Mouse (Mus musculus) stomach, embryonic 15.5 days (tissue): ENCODE measurements around the gene Slc16a12. TPM values are rescaled to one million over a fixed set of nuclear protein-coding genes. Genes with fewer than 3 reads are reported as not detected.

Experiments
- ATAC-seq: fragments of 200-750 bp; cut with Nextera tagmentation; 2 replicates; pipeline ENCODE4 v1.8.0; 2017; ENCODE audit warnings: low read depth, moderate number of reproducible peaks, moderate TSS enrichment; ENCODE audit not compliant: insufficient read depth, low FRiP score
- H3K27ac ChIP-seq: fragments of 300-500 bp; sonication (generic); 2 replicates; pipeline ENCODE4 v1.5.1; 2015; ENCODE audit warnings: mild to moderate bottlenecking, inconsistent platforms
- H3K27me3 ChIP-seq: fragments of 300-500 bp; sonication (generic); replicated peaks from 2 replicates; pipeline ENCODE4 v1.6.1; 2015; ENCODE audit warnings: inconsistent platforms
- H3K36me3 ChIP-seq: fragments of 300-500 bp; sonication (generic); 2 replicates; pipeline ENCODE4 v1.6.1; 2015; ENCODE audit warnings: inconsistent platforms
- H3K4me1 ChIP-seq: fragments of 300-500 bp; sonication (generic); 2 replicates; pipeline ENCODE4 v1.6.1; 2015; ENCODE audit warnings: inconsistent platforms
- H3K4me2 ChIP-seq: fragments of 300-500 bp; sonication (generic); 2 replicates; pipeline ENCODE4 v1.6.1; 2015; ENCODE audit warnings: mild to moderate bottlenecking, inconsistent platforms
- H3K4me3 ChIP-seq: fragments of 300-500 bp; sonication (generic); replicated peaks from 2 replicates; pipeline ENCODE4 v1.5.1; 2015; ENCODE audit warnings: inconsistent platforms
- H3K9ac ChIP-seq: fragments of 300-500 bp; sonication (generic); 2 replicates; pipeline ENCODE4 v1.6.1; 2015; ENCODE audit warnings: inconsistent platforms
- H3K9me3 ChIP-seq: fragments of 300-500 bp; sonication (generic); 2 replicates; pipeline ENCODE4 v1.6.1; 2016; ENCODE audit warnings: inconsistent platforms
- WGBS: fragments of 180-500 bp; shearing (Covaris S2); methylation state at CpG from one replicate; pipeline ENCODE4 v1.1.7; 2015; 5-methylcytosine and 5-hydroxymethylcytosine counted together
- polyA plus RNA-seq: library from polyadenylated mRNA; unstranded; fragments of >200 nt; fragmentation: Nextera tagmentation; extraction: Ambion mirVana; gene quantifications from 2 replicates; pipeline ENCODE4 v1.2.1, GENCODE M21; 2015

Slc16a12 gene
- polyA plus RNA-seq, 1 experiment from 2014 or later: 5.5 TPM

DNA sequence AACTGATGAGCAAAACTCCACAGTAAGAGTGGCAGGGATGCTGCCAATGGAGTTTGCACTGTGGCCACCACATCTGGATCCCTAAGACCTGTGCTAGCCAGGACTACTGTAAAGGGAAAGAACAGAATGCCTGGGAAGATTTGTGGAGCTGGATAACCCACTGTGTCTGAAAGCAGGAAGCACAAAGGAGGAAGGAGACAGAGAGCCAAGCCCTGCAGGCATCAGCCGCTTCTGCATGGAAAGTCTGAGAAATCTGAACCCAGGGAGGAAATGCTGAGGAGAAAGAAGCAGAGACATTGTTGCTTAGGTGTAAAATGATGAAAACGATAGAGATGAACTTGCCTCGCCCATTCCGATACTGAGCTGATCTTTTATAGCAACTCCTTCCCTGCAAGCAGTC, 22.5 kb downstream of the Slc16a12 start:
- Histone ChIP-seq H3K27me3 (no peaks in the 10 kb centered on the region), H3K27ac (no peak overlapping the region), H3K4me3 (no peak overlapping the region), H3K4me1 (no peaks in the 10 kb centered on the region), H3K4me2 (no peak overlapping the region), H3K9ac (no peak overlapping the region), H3K9me3 (no peaks in the 10 kb centered on the region), H3K36me3 (no peaks in the 10 kb centered on the region)
- no peak for ATAC-seq
- 86% methylated on average over 4 of the region's 4 CpGs for WGBS

DNA sequence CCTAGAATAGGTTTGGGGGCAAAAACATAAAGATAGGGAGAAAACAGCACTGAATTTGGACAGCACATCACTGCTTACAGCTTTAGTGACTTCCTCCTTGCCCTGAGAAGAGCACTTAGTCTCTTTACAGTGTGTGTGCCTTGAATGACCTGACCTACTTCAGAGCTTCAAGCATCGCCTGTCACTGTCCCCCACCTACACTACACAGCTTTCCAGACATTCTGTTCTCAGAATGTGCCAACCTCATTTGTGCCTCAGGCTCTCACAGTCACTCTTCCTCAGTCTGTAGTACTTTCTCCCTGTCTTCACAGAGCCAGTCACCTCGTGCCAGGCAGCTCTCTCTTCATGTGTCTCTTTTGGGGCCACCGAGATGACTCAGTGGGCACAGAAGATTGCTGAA, 24.5 kb downstream of the Slc16a12 start:
- H3K4me3 ChIP-seq: no peak overlapping the region
- no peaks in the 10 kb centered on the region for H3K9me3 ChIP-seq
- no peak for ATAC-seq
- H3K4me1 ChIP-seq: no peaks in the 10 kb centered on the region
- no peaks in the 10 kb centered on the region for H3K27me3 ChIP-seq
- H3K9ac ChIP-seq: no peak overlapping the region
- no peak overlapping the region for H3K27ac ChIP-seq
- H3K4me2 ChIP-seq: no peak overlapping the region
- WGBS: 78% methylated on average over 3 of the region's 3 CpGs
- H3K36me3 ChIP-seq: no peaks in the 10 kb centered on the region

DNA sequence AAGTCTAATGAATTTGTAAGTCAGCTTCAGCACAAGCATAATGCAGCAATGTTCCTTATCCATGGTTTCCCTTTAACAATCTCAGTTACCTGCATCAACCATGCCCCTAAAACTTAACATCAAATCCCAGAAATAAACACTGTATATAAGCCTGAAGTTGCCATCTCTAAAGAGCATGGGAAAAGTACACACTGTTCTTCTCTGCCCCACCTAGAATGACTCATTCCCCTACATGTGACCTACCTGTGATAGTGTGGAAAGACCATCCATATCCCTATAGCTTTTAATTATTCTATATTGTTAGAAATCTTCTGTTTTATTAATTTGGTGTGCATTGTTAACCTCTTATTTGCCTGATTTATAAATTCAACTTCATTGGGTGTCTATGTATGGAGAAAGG, 27.0 kb downstream of the Slc16a12 start:
- Histone ChIP-seq H3K36me3 (no peaks in the 10 kb centered on the region), H3K27ac (no peak overlapping the region), H3K27me3 (no peaks in the 10 kb centered on the region), H3K9ac (no peak overlapping the region), H3K4me1 (no peaks in the 10 kb centered on the region), H3K9me3 (no peaks in the 10 kb centered on the region), H3K4me3 (no peak overlapping the region), H3K4me2 (no peak overlapping the region)
- no peak for ATAC-seq

DNA sequence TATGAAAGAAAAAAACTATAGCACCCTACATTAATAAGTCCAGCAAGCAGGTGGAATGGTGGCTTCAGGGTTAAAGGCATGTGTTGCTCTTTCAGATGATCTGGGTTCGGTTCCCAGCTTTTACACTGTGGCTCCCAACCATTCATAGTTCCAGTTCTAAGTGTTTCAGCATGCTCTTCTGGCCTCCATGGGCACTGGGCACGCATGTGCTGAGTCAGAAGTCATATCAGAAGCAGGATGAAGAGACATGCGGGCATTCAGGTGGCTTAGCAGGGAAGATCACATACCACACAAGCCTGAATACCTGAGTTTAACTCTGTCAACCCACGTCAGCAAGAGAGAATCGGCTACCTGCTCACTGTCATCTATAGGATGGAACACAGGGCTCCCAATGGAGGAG, 28.1 kb downstream of the Slc16a12 start:
- Histone ChIP-seq H3K9ac (no peak overlapping the region), H3K4me2 (no peak overlapping the region), H3K4me1 (no peaks in the 10 kb centered on the region; the same call in 1 of the 2 replicates), H3K27ac (no peak overlapping the region), H3K4me3 (no peak overlapping the region), H3K27me3 (no peaks in the 10 kb centered on the region), H3K36me3 (no peaks in the 10 kb centered on the region), H3K9me3 (no peaks in the 10 kb centered on the region)
- no peak for ATAC-seq
- WGBS: 84% methylated on average over 5 of the region's 5 CpGs

DNA sequence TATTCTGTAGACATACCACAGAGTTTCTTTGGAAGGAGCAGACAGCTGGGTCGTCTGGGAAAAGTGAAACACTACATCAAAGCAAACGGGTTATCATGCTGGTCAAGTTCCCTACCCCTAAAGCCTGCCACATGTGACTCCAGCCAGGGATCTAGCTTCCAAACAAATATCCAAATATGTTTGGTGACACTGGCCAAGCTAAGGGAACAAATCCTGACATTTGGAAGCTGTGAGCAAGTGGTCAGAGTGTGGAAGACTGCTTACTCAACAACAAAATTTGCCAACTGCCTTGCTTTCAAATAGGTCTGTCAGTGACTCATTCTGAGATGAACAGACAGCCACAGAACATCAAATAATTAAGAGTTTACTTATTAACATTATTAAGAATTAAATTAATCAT, 28.6 kb downstream of the Slc16a12 start:
- WGBS: 43% methylated on average over 2 of the region's 2 CpGs
- Histone ChIP-seq H3K4me2 (no peak overlapping the region), H3K9me3 (no peaks in the 10 kb centered on the region), H3K27me3 (no peaks in the 10 kb centered on the region), H3K9ac (no peak overlapping the region), H3K36me3 (no peaks in the 10 kb centered on the region), H3K4me1 (no peaks in the 10 kb centered on the region; the same call in 1 of the 2 replicates), H3K4me3 (no peak overlapping the region), H3K27ac (no peak overlapping the region)
- no peak for ATAC-seq

DNA sequence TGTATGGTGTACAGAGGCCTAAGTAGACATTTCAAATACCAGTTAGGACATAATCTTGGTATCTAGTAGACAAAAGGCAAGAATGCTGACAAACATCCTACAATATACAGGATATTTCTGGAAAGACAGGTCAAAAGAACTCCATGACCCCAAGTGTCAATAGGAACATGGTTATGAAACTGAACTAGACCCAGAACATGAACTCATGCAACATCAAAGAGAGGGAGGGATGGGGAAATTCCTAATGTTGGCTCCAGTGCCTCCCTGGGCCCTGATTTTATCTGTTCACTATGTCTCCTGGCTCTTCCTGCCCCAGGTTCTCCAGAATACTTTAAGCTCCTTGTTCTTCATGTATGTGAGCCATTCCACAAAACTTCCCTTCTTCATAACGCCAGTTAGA, 31.2 kb downstream of the Slc16a12 start:
- WGBS: 52% methylated on average over 1 of the region's 1 CpGs
- Histone ChIP-seq H3K27ac (no peak overlapping the region), H3K9me3 (no peaks in the 10 kb centered on the region), H3K9ac (no peak overlapping the region), H3K4me1 (no peaks in the 10 kb centered on the region; the same call in 1 of the 2 replicates), H3K36me3 (no peaks in the 10 kb centered on the region), H3K4me3 (no peak overlapping the region), H3K27me3 (no peaks in the 10 kb centered on the region), H3K4me2 (no peak overlapping the region)
- ATAC-seq: no peak

DNA sequence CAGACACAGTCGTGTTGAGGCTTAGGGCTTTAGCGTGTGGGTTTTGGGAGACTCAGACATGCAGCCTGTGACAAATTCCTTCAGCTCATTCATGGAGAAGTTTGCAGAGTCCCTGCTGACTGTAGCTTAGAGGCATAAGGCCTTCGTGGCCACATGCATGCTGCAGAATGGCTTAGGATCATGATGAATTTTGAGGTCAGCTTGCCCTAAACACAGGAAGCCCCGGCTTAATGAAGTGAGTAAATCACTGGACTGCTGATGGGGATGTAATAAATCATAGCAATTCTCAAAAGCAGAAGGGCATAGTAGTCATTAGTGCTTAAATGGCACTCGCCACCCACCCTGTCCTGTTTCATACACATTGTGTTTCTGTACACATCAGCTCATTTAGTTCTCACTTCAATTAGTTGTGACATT, 32.8 kb downstream of the Slc16a12 start:
- no peak overlapping the region for H3K4me2 ChIP-seq
- no peak overlapping the region for H3K4me3 ChIP-seq
- no peaks in the 10 kb centered on the region; the same call in 1 of the 2 replicates for H3K4me1 ChIP-seq
- H3K9ac ChIP-seq: no peak overlapping the region
- 31% methylated on average over 5 of the region's 5 CpGs for WGBS
- no peaks in the 10 kb centered on the region for H3K27me3 ChIP-seq
- H3K9me3 ChIP-seq: no peaks in the 10 kb centered on the region
- no peak overlapping the region for H3K27ac ChIP-seq
- ATAC-seq: no peak
- no peaks in the 10 kb centered on the region for H3K36me3 ChIP-seq

DNA sequence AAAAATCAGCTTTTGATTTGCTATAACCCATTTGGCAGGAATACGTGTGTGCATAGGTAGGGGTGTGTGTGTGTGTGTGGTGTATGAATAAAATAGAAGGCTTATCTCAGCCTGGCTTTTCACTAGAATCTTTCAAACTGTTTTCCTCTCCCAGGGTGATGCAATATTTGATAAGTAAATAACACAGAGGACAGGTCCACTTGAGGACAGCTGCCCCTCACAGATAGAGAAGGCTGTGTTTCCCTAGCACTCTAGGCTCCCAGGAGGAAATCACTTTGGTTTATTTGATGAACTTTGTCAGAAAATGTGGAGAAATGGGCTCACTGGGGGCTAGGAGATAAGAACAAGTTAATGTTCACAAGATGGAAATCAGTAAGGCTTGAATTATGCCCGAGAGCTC, 35.0 kb downstream of the Slc16a12 start:
- H3K9me3 ChIP-seq: no peaks in the 10 kb centered on the region
- H3K27me3 ChIP-seq: no peaks in the 10 kb centered on the region
- H3K9ac ChIP-seq: no peak overlapping the region
- H3K27ac ChIP-seq: peak overlapping the region; percentile 59; the same call in 1 of the 2 replicates
- H3K4me3 ChIP-seq: no peak overlapping the region
- H3K36me3 ChIP-seq: no peaks in the 10 kb centered on the region
- ATAC-seq: peak; percentile 86
- H3K4me2 ChIP-seq: no peak overlapping the region
- 53% methylated on average over 2 of the region's 2 CpGs for WGBS
- H3K4me1 ChIP-seq: no peaks in the 10 kb centered on the region; the same call in 1 of the 2 replicates

DNA sequence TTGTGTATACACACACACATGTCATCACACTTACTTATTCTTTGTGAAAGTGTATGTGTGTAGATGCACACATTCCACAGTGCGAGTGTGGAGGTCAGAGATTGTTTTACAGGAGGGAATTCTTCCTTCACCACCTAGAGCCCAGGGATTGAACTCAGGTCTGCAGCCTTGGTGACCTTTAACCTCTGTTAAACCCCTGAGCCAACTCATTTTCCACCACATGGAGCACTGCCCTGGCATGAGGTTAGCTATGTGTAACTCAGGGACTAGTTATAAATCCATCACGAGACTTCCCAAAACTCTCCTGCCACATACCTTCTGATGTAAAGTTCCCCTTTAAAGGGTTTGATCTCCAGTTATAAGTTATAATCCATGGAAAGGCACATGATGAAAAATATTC, 38.9 kb downstream of the Slc16a12 start:
- H3K9ac ChIP-seq: no peak overlapping the region
- H3K4me2 ChIP-seq: no peak overlapping the region
- no peaks in the 10 kb centered on the region for H3K4me1 ChIP-seq
- H3K27me3 ChIP-seq: no peaks in the 10 kb centered on the region
- H3K36me3 ChIP-seq: no peaks in the 10 kb centered on the region
- no peak overlapping the region for H3K4me3 ChIP-seq
- no peaks in the 10 kb centered on the region for H3K9me3 ChIP-seq
- H3K27ac ChIP-seq: no peak overlapping the region
- WGBS: 84% methylated on average over 2 of the region's 2 CpGs
- ATAC-seq: no peak

DNA sequence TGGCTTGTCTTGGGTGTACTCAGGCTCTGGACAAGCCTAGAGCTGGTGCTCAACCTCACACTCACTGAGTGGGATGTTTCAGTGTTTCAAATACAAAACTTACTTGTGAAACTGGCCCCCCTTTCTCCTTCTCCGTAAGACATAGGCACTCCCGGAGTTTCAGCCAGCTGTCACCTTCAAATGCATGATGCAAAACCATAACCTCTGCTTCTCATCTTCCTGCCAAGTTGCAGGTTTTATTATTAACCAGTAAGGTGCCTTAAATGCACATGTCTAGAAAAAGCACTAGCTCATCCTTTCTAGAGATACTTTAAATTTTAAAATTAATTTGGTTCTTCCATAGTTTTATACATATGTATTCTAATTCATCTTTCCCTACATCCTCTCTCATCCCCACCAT, 39.5 kb downstream of the Slc16a12 start:
- H3K27ac ChIP-seq: no peak overlapping the region
- 38% methylated on average over 2 of the region's 2 CpGs for WGBS

DNA sequence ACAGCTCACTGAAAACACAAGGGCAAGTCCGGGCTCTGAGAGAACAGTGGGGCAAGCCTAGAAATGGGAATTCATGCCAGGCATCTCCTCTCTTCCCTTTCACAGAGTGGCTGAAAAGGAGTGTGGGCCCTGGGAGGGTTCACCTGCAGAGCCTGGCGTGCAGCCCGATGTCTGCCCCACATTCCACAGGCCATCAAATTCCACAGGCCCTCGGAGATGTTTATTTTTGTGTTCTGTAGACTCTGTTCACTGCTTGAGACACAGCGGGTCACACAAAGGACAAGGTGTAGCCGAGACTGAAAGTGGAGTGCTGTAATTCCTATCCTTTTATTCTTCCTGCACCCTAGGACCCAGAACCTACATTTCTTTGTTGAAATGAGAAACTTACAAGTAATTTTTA, 40.8 kb downstream of the Slc16a12 start:
- peak; percentile 35; the same call in 1 of the 2 replicates for ATAC-seq
- no peaks in the 10 kb centered on the region for H3K9me3 ChIP-seq

More for the DNA sequence above, 39.5 kb downstream of the Slc16a12 start:
- no peak overlapping the region for H3K4me3 ChIP-seq
- no peaks in the 10 kb centered on the region for H3K9me3 ChIP-seq
- no peak overlapping the region for H3K4me2 ChIP-seq
- no peaks in the 10 kb centered on the region for H3K27me3 ChIP-seq
- H3K36me3 ChIP-seq: no peaks in the 10 kb centered on the region
- ATAC-seq: no peak
- H3K9ac ChIP-seq: no peak overlapping the region
- H3K4me1 ChIP-seq: no peaks in the 10 kb centered on the region

DNA sequence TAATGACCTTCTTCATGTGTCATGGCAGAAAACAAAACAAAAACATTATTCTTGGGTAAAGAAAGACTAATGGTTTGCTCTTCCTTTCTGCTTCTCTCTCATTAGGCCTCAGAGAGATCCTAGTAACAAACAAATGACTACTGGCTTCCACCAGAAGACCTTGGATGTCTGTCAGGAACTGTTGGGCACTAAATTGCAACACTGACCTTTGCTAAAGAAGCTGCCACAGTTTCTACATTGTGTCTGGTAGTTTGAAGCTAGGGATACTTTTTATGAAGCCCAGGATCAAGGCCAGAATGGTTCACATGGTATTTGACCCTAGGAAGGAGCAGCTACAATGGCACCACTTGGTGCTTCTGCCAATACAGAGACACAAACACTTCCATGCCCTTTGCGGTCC, 41.9 kb downstream of the Slc16a12 start:
- H3K4me1 ChIP-seq: no peaks in the 10 kb centered on the region
- H3K9ac ChIP-seq: no peak overlapping the region
- no peaks in the 10 kb centered on the region for H3K9me3 ChIP-seq
- no peaks in the 10 kb centered on the region for H3K27me3 ChIP-seq
- no peak overlapping the region for H3K4me3 ChIP-seq
- no peak for ATAC-seq
- no peak overlapping the region for H3K27ac ChIP-seq
- WGBS: 93% methylated on average over 1 of the region's 1 CpGs
- H3K36me3 ChIP-seq: no peaks in the 10 kb centered on the region
- H3K4me2 ChIP-seq: no peak overlapping the region

More for the DNA sequence above, 40.8 kb downstream of the Slc16a12 start:
- Histone ChIP-seq H3K4me1 (no peaks in the 10 kb centered on the region), H3K4me3 (no peak overlapping the region), H3K9ac (no peak overlapping the region), H3K27me3 (no peaks in the 10 kb centered on the region), H3K27ac (no peak overlapping the region), H3K4me2 (no peak overlapping the region), H3K36me3 (no peaks in the 10 kb centered on the region)
- 38% methylated on average over 6 of the region's 6 CpGs for WGBS

DNA sequence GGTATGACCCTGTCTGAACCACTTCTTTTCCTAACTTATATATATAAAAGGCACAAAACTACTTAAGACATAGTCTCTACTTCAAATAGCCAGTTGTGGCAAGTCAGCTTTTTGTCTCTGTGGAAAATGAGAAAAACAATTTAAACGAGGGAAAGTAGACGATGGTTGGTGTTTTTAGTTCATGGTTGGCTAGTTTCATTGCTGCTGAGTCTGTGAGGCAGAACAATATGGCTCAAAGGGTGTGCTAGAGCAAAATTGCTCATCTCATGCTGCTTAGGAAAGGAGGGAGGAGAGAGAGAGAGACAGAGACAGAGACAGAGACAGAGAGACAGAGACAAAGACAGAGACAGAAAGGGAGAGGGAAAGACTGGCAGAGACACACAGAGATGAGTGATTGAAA, 47.8 kb downstream of the Slc16a12 start:
- Histone ChIP-seq H3K36me3 (no peaks in the 10 kb centered on the region), H3K4me3 (no peak overlapping the region), H3K27ac (no peak overlapping the region), H3K9ac (no peak overlapping the region), H3K4me2 (no peak overlapping the region), H3K9me3 (no peaks in the 10 kb centered on the region), H3K27me3 (no peaks in the 10 kb centered on the region), H3K4me1 (no peaks in the 10 kb centered on the region)
- ATAC-seq: no peak
- 89% methylated on average over 2 of the region's 2 CpGs for WGBS
